Mouse (Mus musculus) frontal cortex, adult 2 months (tissue): Measurements from ENCODE around the gene Carmil1. TPM values are rescaled to one million over a fixed set of nuclear protein-coding genes. Genes with fewer than 3 reads are reported as not detected.

Experiments used
- DNase-seq, 2 experiments: peaks; one replicate each; pipeline ENCODE4 v3.0.0; 2022; ENCODE audit warnings: low spot score in 1 of 2; ENCODE audit errors: extremely low spot score in 1 of 2
- polyA plus RNA-seq: library from polyadenylated mRNA; depleted of rRNA; stranded (reverse); fragments of >200 nt; gene quantifications from 2 replicates; pipeline ENCODE4 v1.2.3, GENCODE M21; 2012

Carmil1 gene
- polyA plus RNA-seq, 1 experiment = 36.1 TPM

DNA sequence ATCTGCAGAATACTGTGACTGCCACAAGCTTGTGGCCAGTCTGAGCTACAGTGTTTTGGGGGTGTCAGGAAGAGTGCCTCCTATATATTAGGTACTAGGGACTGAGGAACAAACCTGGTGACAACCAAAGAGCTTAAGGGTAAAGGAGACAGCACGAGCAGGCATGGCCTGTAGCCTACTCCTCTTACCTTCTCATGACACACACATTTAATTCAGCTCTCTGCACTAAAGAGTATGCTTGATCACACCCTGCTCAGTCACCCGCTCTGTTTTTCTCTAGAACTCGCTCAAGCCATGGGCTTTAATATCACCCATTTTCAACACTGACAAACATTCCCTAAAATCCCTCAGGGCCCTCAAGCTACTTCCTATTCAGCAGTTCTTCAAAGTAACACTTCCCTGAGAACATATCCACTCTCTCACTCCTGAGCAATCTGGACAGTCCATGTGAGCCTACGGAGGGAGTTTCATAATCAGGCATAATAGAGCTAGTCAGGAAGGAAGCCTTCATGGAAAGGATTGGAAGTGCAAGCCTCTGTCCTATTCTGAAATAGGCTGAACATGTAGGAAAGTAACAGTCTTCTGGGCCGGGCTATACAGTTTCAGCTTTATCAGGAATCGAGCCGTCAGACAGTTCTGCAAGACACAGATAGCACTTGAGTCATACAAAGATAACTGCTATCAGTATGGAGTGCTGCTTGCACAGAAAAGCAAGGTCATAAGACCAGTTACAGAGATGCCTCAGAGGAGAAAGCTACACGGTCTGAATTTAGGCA lies 121.2 kb downstream of the Carmil1 start:
- DNase-seq = no peak

DNA sequence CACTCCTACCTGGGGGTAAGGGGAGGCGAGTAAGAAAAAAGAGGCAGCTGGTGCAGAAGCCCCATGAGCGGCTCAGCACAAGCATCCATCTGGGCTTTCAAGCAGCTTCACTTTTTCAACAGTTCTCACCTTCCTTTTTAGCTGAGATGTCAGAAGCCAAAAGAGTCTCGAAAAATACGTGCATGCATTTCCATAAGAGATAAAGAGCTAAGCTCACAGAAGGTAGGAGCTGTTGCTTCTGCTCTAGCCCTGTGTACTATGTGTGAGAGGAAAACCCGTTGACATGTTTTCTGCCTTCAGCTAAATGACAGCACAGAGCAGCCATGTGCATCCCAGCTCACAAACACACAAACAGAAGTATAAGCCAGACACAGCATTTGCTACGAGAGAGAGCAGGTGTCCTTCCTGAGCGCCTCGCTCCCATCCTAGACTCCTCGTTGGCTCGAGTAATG lies 123.0 kb downstream of the Carmil1 start:
- peak; percentile 26 to 53 for DNase-seq

DNA sequence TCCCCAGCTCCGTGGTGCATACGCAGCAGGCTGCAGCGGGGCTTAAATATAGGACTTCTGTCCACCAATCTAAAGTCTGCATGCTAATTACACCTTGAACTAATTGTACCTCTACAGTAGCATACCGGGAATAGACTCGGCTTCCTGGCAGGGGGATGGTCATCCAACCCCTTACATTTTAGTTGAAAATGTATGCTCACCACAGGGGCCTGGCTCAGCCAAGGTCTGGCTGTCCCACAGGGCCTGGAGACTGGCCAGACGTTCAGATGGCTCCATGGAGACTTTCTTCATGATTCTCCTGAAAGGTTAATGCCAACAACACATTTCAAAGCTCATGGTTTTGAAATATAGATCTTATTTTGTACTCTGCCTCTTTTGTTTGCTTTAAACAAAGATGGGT lies 125.4 kb downstream of the Carmil1 start:
- DNase-seq = no peak

DNA sequence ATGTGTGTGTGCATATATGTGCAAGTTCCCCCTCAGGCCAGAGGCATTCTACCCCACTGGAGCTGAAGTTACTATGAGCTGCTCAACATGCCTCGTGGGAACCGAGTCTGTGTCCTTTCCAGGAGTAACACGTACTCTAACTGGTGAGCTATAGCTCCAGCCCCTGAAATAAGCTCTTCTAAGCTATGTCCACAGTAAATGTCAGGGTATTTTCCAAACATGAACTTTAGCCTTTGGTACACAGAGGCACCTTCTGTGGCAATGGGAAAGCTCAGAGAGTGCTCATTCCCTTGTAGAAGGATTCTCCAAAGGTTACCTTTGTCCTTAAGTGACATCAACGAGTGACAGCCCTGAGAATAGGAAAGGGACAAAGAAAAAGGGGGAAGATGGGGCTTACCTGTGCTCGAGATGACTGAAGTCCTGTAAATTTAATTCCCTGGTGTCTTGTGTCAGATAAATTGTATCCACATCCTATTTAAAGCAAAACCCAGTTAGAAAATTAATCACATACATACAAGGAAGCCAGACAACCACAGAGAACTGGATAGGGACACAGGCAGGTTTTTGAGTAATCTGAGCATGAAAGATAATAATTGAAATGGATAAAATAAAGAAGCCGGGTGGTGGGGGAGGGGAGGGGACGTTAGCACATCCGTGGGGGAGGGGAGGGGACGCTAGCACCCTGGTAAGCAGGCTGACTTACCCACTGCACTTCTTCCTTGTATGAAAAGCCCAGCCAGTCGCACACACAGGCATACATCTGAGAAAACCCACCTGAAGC lies 126.1 kb downstream of the Carmil1 start:
- no peak for DNase-seq

DNA sequence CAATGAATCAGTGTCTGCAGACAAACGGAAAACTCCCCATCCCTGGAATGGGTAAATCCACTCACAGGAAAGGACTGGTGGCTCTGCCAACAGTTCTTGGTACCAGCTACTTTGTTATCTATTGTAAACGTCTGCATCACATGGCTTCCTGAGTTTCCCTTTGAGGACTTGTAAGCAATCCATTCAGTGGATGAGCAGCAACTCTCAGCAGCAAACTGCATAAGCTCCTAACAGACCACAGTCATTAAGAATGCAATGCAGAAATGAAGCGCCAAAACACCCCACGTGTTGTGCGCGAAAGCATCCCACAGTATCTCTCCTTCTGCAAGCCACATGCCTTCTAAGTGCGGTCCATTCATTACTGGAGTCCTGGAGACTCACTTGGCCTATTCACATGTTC lies 128.0 kb downstream of the Carmil1 start:
- no peak for DNase-seq

DNA sequence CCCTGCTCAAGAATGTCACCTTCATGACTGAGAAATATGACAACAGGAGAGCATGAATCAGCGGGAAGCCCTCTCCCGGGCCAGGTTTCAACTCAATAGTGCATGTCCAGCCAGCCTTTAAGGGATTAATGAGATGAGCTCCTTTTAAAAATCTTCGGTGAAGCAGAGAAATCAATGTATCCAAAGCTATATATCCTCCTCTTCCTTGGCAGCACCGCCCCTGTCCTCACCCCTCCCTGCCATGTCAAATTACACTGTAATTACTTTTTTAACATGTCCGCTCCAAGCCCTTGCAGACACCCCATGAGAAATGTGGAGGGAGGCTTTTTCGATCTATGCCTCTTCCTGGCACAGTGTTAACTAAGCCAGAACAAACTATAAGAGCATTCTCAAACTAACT lies 129.3 kb downstream of the Carmil1 start:
- no peak for DNase-seq

DNA sequence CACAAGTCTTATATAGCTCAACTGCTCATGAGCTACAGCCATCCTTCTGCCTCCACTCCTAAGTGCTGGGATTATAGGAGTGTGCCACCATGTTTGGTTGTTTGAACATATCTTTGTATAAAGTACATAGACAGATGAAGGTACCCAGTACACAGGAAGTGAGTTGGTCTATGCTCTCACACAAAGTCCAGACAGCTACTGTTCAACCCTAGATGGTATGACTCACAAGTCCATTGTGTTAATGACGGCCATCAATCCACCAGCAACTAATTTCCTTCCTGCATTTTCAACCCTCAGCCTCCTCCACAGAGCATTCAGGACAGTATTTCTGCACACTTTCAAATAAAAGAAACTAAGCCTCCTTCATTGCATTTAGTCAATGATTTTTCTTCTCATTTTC lies 132.0 kb downstream of the Carmil1 start:
- no peak for DNase-seq

DNA sequence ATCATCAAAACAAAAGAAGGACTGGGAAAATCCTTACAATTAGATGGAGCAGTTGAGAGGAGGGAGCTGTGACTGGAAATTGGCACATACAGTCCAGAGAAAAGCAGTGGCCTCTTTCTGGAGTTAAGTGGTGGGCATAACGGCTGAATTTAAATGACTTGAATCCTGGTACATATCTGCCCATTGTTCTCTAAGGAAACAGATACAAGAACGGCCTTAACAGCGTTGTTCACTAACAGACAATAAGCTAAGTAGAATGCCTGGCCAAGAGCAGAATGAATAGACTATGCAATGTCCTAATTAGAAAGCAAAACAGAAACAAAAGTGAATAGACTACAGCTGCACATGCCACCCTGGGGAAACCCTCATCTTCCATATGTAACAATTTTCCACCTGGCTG lies 133.6 kb downstream of the Carmil1 start:
- no peak for DNase-seq

DNA sequence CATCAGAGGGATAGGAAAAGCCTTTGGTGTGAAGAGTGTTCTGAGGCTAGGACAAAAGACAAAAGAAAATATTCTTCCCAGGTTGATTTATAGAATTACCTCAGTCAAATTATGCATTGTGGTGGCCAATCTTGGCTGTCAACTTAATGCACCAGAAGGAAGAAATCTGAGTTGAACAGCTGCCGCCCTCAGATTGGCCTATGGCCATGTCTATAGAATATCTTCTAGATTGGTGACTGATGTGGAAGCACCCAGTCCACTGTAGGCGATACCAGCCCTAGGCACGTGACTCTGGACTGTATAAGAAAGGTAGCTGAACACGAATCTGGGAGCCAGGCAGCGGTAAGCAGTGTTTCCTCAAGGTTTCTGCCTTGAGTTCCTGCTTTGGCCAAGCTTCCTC lies 134.1 kb downstream of the Carmil1 start:
- peak in 1 of 2 experiments; percentile 39 for DNase-seq

DNA sequence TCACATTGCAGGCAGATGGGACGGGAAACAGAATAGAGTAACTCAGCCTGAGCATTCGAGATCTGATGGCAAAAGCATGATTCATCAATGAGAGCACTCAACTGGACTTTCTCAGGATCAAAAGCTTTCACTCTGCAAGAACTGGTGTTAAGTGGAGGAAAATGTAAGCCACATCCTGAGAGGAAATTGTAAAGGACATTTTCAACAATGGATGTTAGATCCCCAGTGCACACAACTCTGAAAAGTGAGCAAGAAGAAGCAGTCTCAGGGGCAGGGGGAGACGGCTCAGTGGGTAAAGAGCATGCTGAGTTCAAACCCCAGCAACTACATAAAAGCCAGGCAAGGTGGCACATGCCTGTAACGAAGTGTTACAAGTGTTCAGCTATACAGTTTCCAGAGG lies 135.7 kb downstream of the Carmil1 start:
- no peak for DNase-seq

DNA sequence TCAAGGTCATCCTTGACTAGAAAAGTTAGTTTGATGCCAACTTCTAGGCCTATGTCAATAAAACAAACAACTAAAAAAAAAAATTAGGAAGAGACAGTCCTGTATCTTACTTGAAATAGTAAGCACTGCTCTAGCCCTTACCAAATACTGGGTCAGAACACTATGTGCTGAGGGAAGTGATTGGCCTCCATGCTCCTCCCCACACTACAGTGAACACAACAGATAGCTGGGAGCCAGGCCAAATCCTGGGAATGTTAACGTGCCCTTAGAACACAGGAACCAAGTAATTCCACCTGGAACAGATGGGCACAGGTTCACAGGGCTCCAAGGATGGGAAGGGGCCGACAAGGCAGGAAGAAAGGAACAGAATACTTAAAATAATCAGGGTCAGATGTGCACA lies 136.5 kb downstream of the Carmil1 start:
- no peak for DNase-seq

DNA sequence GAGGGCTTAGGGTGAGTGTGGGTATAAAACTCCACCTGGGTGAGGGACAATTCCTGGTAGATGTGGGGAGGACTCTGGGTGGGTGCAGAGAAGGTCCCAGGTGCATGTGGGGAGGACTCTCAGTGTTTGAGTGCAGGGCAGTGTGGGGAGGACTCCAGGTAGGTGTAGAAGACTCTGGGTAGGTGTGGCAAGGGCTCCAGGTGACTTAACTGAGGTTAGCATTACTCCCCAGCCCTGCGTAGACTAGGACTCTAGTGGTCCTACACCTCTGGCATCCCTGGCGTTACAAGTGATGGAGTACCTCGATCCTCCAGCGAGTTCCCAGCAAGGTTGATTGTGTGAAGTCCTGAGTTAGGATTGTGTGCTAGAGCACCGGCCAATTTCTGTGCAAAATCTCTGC lies 143.8 kb downstream of the Carmil1 start:
- DNase-seq = no peak

DNA sequence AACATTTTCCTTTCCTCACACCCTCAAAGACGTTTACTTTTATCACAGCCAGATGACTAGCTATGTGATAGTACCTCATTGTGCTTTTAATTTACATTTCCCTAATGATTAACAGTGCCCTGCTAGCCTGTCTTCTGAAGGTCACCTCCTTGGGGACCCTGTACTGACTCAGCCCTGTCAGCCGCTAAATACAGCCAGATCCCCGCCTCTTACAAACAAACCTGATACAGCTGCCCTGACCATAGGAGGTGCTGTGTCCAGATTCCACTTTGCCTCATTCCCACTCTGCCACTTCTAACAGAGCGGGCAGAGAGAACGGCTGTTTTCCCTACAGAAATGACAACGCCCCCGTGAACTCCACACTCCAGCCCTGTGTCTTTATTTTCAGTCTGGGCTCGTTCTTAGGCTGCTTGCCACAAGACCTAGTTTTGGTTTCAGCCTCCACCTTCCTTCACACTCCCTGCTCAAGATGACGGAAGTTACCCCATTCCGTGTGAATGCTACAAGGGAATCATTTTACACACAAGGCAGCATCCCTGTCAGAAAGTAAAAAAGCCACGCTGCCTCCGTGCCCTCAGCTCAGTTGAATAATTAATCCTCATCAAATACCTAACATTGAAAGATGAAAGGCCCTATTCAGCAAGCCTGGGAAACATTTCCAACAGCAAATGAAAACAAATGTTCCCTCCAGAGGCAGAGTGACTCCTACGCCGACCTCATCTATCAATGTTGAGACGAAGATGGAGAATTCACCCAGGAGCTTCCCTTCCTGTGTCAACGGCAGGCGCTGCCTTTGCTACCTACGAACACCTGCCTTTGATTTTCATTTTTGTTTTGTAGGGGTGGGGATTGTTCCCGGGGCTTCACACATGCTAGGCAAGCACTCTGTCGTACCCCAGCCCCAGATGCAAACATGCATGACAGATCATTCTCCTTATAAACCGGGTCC lies 145.0 kb downstream of the Carmil1 start:
- peak; percentile 10 to 67 for DNase-seq

DNA sequence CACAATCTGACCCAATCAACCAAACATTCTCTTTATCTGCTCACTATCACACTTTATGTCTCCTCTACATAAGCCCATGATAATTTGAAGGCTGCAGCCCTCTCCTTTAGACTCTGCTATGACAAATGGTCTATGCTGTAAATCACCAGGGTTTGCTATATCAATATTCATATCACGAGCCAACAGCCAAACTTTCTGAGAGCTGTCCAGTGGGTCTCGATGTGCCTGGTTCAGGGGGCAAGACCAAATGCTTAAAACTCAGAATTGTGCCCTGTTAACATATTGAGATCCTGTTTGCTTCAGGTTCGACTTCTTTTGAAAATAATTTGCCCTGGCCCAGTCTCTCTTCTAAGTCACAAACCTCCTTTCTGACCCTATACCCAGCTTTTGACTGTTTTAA lies 147.7 kb downstream of the Carmil1 start:
- DNase-seq = no peak

DNA sequence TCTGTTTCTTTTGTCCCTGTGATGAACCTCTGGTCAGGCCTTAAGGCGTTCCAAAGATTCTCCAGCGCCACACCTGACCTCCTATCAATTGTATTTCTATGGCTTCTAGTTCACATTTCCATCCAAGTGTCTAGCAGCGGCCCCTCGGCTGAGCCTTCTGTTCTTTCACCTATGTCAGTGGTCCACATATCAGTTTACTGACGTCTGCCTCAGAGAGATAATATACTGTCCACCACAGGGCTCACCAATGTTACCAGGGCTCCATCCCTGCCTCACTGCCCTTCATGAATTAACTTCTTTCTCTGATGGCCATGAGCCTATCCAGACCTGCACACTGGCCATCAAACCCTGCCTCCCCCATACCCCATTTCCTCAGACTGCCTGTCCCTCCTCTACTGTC lies 149.3 kb downstream of the Carmil1 start:
- DNase-seq = no peak

DNA sequence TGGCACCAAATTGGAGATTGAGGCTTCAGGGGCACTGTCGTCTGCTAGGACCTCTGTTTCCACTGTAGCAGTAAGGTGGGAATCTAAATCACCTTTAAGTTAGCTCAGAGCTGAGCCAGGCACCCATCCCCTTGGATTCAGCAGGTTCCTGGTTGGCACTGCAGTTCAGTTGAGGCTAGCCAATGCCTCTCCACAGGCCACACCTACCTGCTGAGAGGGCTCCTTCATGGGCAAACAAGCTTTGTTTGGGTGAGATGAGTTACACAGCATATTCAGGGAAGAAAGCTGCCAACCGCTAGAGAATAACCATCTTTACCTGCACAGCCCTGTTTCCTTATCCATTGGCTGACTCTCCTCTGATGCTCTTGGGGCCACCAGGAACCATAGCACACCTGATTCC lies 149.9 kb downstream of the Carmil1 start:
- DNase-seq = no peak

DNA sequence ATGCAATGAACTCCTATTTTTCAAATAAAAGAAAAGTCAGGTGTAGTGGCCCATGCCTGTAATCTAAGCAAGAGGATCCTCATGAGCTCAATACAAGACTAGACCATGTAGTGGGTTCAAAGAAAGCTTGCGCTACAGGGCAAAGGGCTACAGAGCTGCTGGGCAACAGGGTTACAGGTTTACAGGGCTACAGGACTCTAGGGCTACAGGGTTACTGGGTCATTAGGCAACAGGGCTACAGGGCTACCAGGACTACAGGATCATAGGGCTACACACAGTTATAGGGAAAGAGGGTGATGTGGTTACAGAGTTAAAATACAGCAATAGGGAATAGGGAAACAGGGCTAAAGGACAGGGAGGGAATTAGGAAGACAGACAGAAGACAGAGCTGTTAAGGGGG lies 151.9 kb downstream of the Carmil1 start:
- DNase-seq = no peak

DNA sequence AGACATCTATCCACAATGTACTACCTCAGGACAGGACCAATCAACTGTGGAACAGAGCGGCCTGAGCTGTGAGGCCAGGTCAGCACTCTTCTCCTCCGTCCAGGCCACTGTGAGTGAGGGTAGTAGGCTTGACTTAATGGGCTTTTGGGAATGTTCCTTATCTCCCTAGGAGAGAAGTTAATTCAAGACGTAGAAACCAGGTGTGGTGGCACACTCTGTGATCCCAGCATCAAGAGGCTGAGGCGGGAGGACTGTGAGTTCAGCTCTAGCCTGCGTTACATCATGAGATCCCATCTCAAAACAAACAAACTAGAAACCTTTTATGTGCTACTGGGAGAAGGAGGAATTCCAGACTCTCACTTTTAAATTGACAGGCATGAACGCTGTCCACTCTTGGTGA lies 154.7 kb downstream of the Carmil1 start:
- no peak for DNase-seq

DNA sequence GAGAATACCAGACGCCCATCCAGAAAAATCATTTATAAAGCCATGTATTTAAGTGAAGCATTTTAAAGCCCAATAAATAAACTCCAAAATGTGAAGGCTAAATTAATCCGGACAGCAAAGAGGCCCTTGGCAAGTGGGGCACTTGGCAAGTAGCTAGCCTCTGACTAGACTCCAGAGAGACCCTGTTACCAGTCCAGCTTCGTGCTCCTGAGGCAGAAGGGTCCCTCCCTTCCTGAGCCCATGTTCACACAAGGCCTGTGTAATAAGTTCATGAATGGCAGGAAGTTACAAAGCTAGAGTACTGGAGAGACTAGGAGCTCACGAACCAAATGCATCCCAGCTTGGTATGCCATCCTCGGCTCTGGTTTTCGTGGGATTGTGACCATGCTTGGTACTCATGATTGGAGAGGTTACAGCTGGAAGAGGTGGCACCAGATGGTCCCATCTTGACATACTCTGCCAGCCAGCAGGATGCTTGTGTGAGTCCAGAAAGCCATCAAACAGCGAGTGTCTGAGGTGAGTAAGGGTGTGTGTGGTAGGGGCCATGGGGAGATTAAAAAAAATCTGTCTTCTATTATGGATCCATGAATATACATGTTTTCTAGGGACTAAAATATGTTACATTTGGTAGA lies 163.3 kb downstream of the Carmil1 start:
- DNase-seq = no peak

DNA sequence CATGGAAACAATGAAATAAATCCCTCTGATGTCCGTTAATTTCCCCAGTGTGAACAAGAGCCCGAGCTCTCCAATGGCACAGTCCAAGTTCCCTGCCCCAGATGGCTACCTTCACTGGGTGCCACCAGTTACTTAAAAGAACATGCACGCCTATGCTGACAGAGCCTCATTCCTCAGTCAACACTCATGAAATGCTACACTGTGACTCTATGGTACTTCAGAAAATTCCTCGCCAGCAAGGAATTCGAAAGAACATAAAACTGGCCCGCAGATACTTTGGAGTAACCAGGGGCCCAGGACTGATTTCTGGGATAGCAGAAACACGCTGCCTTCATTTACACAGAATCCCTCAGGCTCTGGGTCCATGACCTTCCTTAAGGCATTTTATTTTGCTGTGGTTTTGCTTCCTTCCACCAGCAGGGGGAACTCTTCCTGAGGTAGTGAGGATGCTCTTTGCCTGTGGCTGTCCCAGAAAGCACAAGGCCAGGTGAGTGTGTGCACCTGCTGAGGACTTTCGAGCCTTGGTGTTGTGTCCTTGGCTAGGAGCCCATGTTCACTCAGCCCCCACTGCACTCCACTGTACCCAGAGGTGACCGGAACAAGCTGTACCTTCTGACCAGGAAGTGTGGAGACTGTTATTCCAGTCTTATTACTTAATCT lies 167.8 kb downstream of the Carmil1 start:
- peak in 1 of 2 experiments; percentile 82 for DNase-seq
